Mouse (Mus musculus) left cerebral cortex, adult 2 months (tissue): Measurements from ENCODE around the gene Tpm1. TPM values are rescaled to one million over a fixed set of nuclear protein-coding genes. Genes with fewer than 3 reads are reported as not detected.

Source experiments
- DNase-seq, 2 experiments: peaks; one replicate each; pipeline ENCODE4 v3.0.0; 2021 to 2022; ENCODE audit warnings: low spot score in 2 of 2, mixed read lengths in 1 of 2; ENCODE audit errors: extremely low spot score in 1 of 2
- H3K27ac ChIP-seq: fragments of 200-600 bp; 2 replicates; pipeline ENCODE4 v1.8.1; 2022
- H3K4me3 ChIP-seq: fragments of 200-600 bp; 2 replicates; pipeline ENCODE4 v1.8.1; 2022
- CTCF ChIP-seq: fragments of 200-600 bp; IDR thresholded peaks from 2 replicates; pipeline ENCODE4 v1.8.1; 2022; ENCODE audit warnings: antibody characterized with exemption, mild to moderate bottlenecking, moderate library complexity
- intact Hi-C: fragments of 180-260 bp; cut with DNase I; formaldehyde crosslinking; loops from one replicate; pipeline ENCODE4 v1.15.1; 2025
- total RNA-seq, 2 experiments: library from RNA; stranded (reverse); gene quantifications; 2 replicates each; pipeline ENCODE4 v1.2.3; 2021

The Tpm1 gene
- total RNA-seq, 2 experiments from 2014 or later: 223 to 236 TPM

- peak overlapping the region; percentile 73 for H3K27ac ChIP-seq
- no peak for DNase-seq
- intact Hi-C loops: loop anchor here (5.0 kb wide), 1 partner anchor 100 kb away; no protein-coding TSS in a partner anchor
- TF ChIP-seq CTCF: no peak
- H3K4me3 ChIP-seq: no peak overlapping the region
Measured at GRCm38 (mm10) chr9:66977121-66977520, 72.1 kb downstream of the Tpm1 start.

DNA sequence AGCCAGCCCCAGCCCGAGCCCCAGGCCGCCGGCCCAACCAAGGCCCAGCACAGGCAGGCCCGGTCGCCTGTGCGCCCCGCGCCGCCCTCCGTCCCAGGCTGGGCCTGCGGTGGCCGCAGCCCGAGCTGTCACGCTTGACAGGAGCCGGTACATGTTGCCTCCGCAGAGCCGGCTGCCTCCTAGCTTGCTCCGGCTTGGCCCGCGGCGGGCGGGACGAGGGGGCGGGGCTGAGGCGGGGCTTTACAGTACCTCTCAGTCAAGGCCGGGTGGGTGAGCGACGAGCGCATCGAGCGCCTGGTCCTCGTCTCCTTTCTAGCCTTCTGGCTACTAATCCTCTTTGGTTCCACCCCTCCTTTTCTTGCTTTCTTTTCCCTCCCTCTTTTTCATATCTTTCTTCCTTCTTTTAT lies 74.0 kb downstream of the Tpm1 start, which contains the start of gene Lactb:
Lactb (minus strand) TSS at position 246 of the 407 bp plus-strand sequence.
- intact Hi-C loops: loop anchor here (2.0 to 5.0 kb wide), 3 partner anchors 28 to 98 kb away; partner anchors contain the start of genes Rab8b and Rps27l
- peak within 1 kb of the TSS; percentile 96 for H3K4me3 ChIP-seq
- peak within 1 kb of the TSS; percentile 92 for H3K27ac ChIP-seq
- peak; percentile 94 for DNase-seq
- TF ChIP-seq CTCF: no peak

- DNase-seq: peak; percentile 55 to 57
- peak; percentile 19 for TF ChIP-seq CTCF
- intact Hi-C loops: loop anchor here (2.0 to 5.0 kb wide), 3 partner anchors 28 to 97 kb away; partner anchors contain the start of genes Rab8b and Rps27l
- peak overlapping the region; percentile 96 for H3K4me3 ChIP-seq
- H3K27ac ChIP-seq: peak overlapping the region; percentile 92
Measured at GRCm38 (mm10) chr9:66974721-66975225, 74.4 kb downstream of the Tpm1 start.

Other genes starting within 250 kb of the Tpm1 start
- gene Aph1c, start 214.7 kb downstream of the Tpm1 start, total RNA-seq: 1 to 10 TPM; 5.8 TPM
- 10 to 100 TPM; 30.7 to 32.1 TPM for gene Rab8b, start 129.7 kb downstream of the Tpm1 start, total RNA-seq
- 10 to 100 TPM; 34.2 to 39.5 TPM for gene Rps27l, start 103.3 kb downstream of the Tpm1 start, total RNA-seq
- gene Lactb, start 73.9 kb downstream of the Tpm1 start, total RNA-seq: 10 to 100 TPM; 18.8 to 21.7 TPM